Mouse (Mus musculus): ENCODE data around the gene Gbx1. TPM values are rescaled to one million over a fixed set of nuclear protein-coding genes. Genes with fewer than 3 reads are reported as not detected.

The Gbx1 gene
- polyA plus RNA-seq, 1 experiment = 0.44 TPM

- 27% methylated on average over 11 of the region's 11 CpGs for WGBS
- TF ChIP-seq POLR2A (IDR thresholded peaks at IDR 0.05; ENCODE audit: borderline replicate concordance, insufficient read depth, low read length) = no peak
- TF ChIP-seq CTCF (IDR thresholded peaks at IDR 0.05; ENCODE audit: borderline replicate concordance, insufficient read depth, low read depth, low read length) = peak; percentile 89
- no peak overlapping the region for H3K27ac ChIP-seq (ENCODE audit: insufficient read depth, low read length)
- peaks cover 40% of the 10 kb centered on the region for H3K4me1 ChIP-seq (ENCODE audit: control insufficient read depth, insufficient read depth, low read length)
- H3K27me3 ChIP-seq (ENCODE audit: control insufficient read depth, insufficient read depth, low read length) = no peaks in the 10 kb centered on the region
- no peak overlapping the region for H3K4me3 ChIP-seq (replicated peaks; ENCODE audit: insufficient read depth, low read depth, low read length)
- DNase-seq = peak; percentile 78 to 80
Measured at GRCm38 (mm10) chr5:24483326-24483725, 43.7 kb downstream of the Gbx1 start.

GRCm38 (mm10) chr5:24482247-24483079 lies 44.5 kb downstream of the Gbx1 start:
- Histone ChIP-seq H3K27me3 (ENCODE audit: control insufficient read depth, insufficient read depth, low read length) (no peaks in the 10 kb centered on the region), H3K4me1 (ENCODE audit: control insufficient read depth, insufficient read depth, low read length) (peaks cover 35% of the 10 kb centered on the region), H3K27ac (ENCODE audit: insufficient read depth, low read length) (no peak overlapping the region), H3K4me3 (replicated peaks; ENCODE audit: insufficient read depth, low read depth, low read length) (no peak overlapping the region)
- TF ChIP-seq POLR2A (IDR thresholded peaks at IDR 0.05; ENCODE audit: borderline replicate concordance, insufficient read depth, low read length) = no peak
- TF ChIP-seq CTCF (IDR thresholded peaks at IDR 0.05; ENCODE audit: borderline replicate concordance, insufficient read depth, low read depth, low read length) = no peak
- WGBS = 59% methylated on average over 41 of the region's 41 CpGs
- no peak for DNase-seq

GRCm38 (mm10) chr5:24481647-24482046 lies 45.4 kb downstream of the Gbx1 start:
- peak; percentile 67 for TF ChIP-seq CTCF (IDR thresholded peaks at IDR 0.05; ENCODE audit: borderline replicate concordance, insufficient read depth, low read depth, low read length)
- TF ChIP-seq POLR2A (IDR thresholded peaks at IDR 0.05; ENCODE audit: borderline replicate concordance, insufficient read depth, low read length) = no peak
- 12% methylated on average over 4 of the region's 4 CpGs for WGBS
- peak; percentile 72 to 75 for DNase-seq
- no peak overlapping the region for H3K4me3 ChIP-seq (replicated peaks; ENCODE audit: insufficient read depth, low read depth, low read length)
- H3K27ac ChIP-seq (ENCODE audit: insufficient read depth, low read length) = no peak overlapping the region
- no peaks in the 10 kb centered on the region for H3K27me3 ChIP-seq (ENCODE audit: control insufficient read depth, insufficient read depth, low read length)
- peaks cover 27% of the 10 kb centered on the region for H3K4me1 ChIP-seq (ENCODE audit: control insufficient read depth, insufficient read depth, low read length)

GRCm38 (mm10) chr5:24477909-24478308 lies 49.1 kb downstream of the Gbx1 start:
- Histone ChIP-seq H3K4me1 (ENCODE audit: control insufficient read depth, insufficient read depth, low read length) (peaks cover 23% of the 10 kb centered on the region), H3K4me3 (replicated peaks; ENCODE audit: insufficient read depth, low read depth, low read length) (no peak overlapping the region), H3K27ac (ENCODE audit: insufficient read depth, low read length) (no peak overlapping the region), H3K27me3 (ENCODE audit: control insufficient read depth, insufficient read depth, low read length) (no peaks in the 10 kb centered on the region)
- WGBS = 77% methylated on average over 9 of the region's 9 CpGs
- DNase-seq = no peak
- TF ChIP-seq POLR2A (IDR thresholded peaks at IDR 0.05; ENCODE audit: borderline replicate concordance, insufficient read depth, low read length) (no peak), CTCF (IDR thresholded peaks at IDR 0.05; ENCODE audit: borderline replicate concordance, insufficient read depth, low read depth, low read length) (no peak)

- H3K4me1 ChIP-seq (ENCODE audit: control insufficient read depth, insufficient read depth, low read length) = peaks cover 12% of the 10 kb centered on the region
- no peaks in the 10 kb centered on the region for H3K27me3 ChIP-seq (ENCODE audit: control insufficient read depth, insufficient read depth, low read length)
- WGBS = 25% methylated on average over 6 of the region's 6 CpGs
- H3K27ac ChIP-seq (ENCODE audit: insufficient read depth, low read length) = 0 out of 2 replicates have a peak overlapping the region, but pooled peaks have one; percentile 6
- no peak overlapping the region for H3K4me3 ChIP-seq (replicated peaks; ENCODE audit: insufficient read depth, low read depth, low read length)
- TF ChIP-seq CTCF (IDR thresholded peaks at IDR 0.05; ENCODE audit: borderline replicate concordance, insufficient read depth, low read depth, low read length) (no peak), POLR2A (IDR thresholded peaks at IDR 0.05; ENCODE audit: borderline replicate concordance, insufficient read depth, low read length) (no peak)
- peak in 1 of 2 experiments; percentile 65 for DNase-seq
Measured at GRCm38 (mm10) chr5:24475476-24476241, 51.3 kb downstream of the Gbx1 start.

- peak overlapping the region; percentile 8; the same call in 1 of the 2 replicates for H3K27ac ChIP-seq (ENCODE audit: insufficient read depth, low read length)
- 4% methylated on average over 66 of the region's 67 CpGs for WGBS
Measured at GRCm38 (mm10) chr5:24474723-24475261, 52.2 kb downstream of the Gbx1 start.

GRCm38 (mm10) chr5:24474025-24474722 lies 52.8 kb downstream of the Gbx1 start:
- 7% methylated on average over 77 of the region's 77 CpGs for WGBS
- TF ChIP-seq CTCF (IDR thresholded peaks at IDR 0.05; ENCODE audit: borderline replicate concordance, insufficient read depth, low read depth, low read length) (no peak), POLR2A (IDR thresholded peaks at IDR 0.05; ENCODE audit: borderline replicate concordance, insufficient read depth, low read length) (no peak)
- peak overlapping the region; percentile 2 for H3K4me3 ChIP-seq (replicated peaks; ENCODE audit: insufficient read depth, low read depth, low read length)
- H3K27ac ChIP-seq (ENCODE audit: insufficient read depth, low read length) = no peak overlapping the region
- H3K4me1 ChIP-seq (ENCODE audit: control insufficient read depth, insufficient read depth, low read length) = peaks cover 17% of the 10 kb centered on the region
- DNase-seq = no peak
- H3K27me3 ChIP-seq (ENCODE audit: control insufficient read depth, insufficient read depth, low read length) = no peaks in the 10 kb centered on the region

More at GRCm38 (mm10) chr5:24474723-24475261, 52.2 kb downstream of the Gbx1 start:
- H3K4me1 ChIP-seq (ENCODE audit: control insufficient read depth, insufficient read depth, low read length) = peaks cover 16% of the 10 kb centered on the region
- peak in 1 of 2 experiments; percentile 58 for DNase-seq
- no peaks in the 10 kb centered on the region for H3K27me3 ChIP-seq (ENCODE audit: control insufficient read depth, insufficient read depth, low read length)
- peak overlapping the region; percentile 5 for H3K4me3 ChIP-seq (replicated peaks; ENCODE audit: insufficient read depth, low read depth, low read length)
- TF ChIP-seq CTCF (IDR thresholded peaks at IDR 0.05; ENCODE audit: borderline replicate concordance, insufficient read depth, low read depth, low read length) (no peak), POLR2A (IDR thresholded peaks at IDR 0.05; ENCODE audit: borderline replicate concordance, insufficient read depth, low read length) (no peak)
